Mouse (Mus musculus): ENCODE results near the gene Rdh16f1.
"Not testable (repeated sequence)": the region's sequence is repeated elsewhere in the genome, so short reads cannot be mapped to it uniquely, and the experiment has no call there.

Gene Rdh16f1

DNA sequence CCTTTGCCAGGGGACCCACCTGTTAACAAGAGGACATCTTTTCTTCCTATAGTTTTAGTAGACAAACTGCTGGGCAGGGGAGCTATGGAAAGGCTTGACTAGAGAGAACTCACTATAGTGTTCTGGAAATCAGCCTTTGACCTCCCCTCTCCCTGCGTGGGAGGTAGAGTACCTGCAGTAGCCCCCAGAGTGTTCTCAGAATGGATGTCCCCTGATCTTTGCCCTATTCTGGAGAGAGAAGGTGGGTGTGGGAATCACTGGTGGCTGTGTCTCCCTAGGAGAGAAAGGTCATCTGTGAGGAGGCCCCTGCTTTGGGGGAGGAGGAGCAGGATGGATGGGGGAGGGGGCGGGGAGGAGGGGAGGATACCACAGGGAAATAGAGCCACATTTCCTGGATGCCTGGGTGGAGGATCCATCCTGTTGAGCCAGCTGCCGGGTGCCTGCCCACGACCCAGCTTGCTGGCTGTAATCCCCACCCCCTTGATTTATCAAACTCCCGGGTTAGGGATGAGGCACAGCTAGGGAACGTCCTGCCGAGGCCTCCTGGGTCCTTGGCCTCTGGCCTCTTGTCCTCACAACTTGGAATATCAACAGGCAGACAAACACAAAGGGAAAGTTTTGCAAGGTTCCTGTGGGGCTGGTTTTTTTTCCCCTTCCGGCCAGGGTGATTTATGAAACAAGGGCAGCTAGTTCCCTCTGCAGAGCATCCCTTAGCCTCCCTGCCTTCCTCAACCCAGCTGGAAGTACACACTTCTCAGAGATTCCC lies 10.6 kb upstream of the Rdh16f1 start:
- peak; percentile 72 for DNase-seq (ENCODE audit: low read depth, low spot score)

DNA sequence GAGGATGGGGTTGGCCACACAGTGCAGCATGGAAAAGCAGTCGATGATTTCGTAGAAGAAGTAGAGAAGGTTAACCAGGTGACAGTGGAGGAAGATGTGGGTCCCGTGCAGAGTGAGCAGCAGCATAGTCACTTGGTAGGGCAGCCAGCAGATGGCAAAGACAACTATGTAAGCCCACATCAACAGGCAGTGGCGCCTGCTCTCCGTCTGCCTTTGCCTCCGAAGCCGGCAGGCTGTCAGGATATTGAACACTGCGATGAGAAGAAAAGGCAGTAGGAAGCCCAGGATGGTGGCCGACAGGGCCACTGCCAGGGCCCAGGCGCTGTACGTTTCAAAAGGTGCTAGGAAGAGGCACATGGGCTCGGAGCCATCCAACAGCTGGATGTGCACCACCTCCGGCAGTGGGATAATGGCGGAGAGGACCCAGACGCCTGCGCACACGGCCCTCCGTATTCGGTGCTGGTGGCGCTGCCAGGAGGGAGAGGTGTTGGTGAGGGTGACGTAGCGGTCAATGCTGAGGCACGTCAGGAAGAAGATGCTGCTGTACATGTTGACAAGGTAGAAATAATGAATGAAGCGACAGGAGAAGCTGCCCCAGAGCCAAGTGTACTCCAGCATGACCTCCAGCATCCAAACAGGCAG lies 9.3 kb upstream of the Rdh16f1 start:
- no peak for DNase-seq (ENCODE audit: low read depth, low spot score)

GRCm38 (mm10) chr10:127751548-127751947 lies 8.0 kb upstream of the Rdh16f1 start, which contains the start of gene Gpr182:
Gene Gpr182, minus strand, starts transcription at chr10:127751732.
- no peak for DNase-seq (ENCODE audit: low read depth, low spot score)

GRCm38 (mm10) chr10:127754566-127755166 lies 4.9 kb upstream of the Rdh16f1 start:
- DNase-seq (ENCODE audit: low read depth, low spot score) = no peak

GRCm38 (mm10) chr10:127755246-127755645 lies 4.3 kb upstream of the Rdh16f1 start:
- DNase-seq (ENCODE audit: low read depth, low spot score) = no peak

DNA sequence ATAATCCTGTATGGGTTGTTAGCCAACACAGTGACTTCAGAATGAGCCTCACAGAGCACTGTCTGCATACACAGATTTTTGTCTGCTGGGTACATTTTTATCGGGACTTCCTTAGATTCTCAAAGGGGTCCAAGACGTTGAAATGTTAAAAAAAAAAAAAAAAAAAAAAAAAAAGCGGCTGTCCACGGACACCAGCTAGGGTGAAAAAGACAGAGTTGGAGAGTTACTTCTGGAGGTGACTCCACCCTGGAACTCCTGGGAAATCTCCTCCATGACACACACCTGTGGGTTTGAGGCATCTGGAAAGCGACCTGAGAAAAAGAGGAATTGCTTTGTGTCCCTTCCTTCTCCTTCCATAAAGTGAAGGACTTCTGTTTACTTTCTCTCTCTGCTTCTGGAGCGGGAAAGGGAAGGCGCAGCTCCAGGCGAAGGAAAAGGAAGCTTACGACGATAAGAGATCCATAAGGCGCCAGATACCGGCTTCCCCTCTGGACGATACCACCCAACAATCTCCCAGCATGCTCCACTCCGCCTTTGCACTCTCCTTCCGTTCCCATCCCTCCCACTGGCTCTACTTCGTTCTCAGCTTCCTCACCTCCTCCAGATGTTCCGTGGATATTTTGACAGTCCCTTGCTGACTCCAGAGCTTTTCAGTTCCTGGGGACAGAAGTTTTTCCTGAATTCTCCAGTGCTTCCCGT lies 3.7 kb upstream of the Rdh16f1 start:
- no peak for DNase-seq (ENCODE audit: low read depth, low spot score)

DNA sequence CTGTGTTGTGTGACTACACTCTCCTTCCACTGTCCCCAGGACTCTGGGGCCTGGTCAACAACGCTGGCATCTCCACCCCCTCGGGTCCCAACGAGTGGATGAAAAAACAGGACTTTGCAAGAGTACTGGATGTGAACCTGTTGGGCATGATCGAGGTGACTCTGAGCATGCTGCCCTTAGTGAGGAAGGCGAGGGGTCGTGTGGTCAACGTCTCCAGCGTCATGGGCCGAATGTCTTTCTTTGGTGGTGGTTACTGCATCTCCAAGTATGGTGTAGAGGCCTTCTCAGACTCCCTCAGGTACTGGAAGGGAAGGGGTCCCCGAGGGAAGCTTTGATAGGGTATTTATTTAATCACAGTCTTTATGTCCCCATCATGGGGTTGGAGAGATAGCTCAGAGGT lies 3.3 kb downstream of the Rdh16f1 start:
- not testable (repeated sequence) for DNase-seq (ENCODE audit: low read depth, low spot score)

- no peak for DNase-seq (ENCODE audit: low read depth, low spot score)
Observed at GRCm38 (mm10) chr10:127763914-127764680, 4.5 kb downstream of the Rdh16f1 start.

GRCm38 (mm10) chr10:127766564-127766963 lies 7.0 kb downstream of the Rdh16f1 start:
- DNase-seq (ENCODE audit: low read depth, low spot score) = no peak

GRCm38 (mm10) chr10:127776011-127776410 lies 16.4 kb downstream of the Rdh16f1 start, which contains the start of gene Rdh9:
Gene Rdh9, plus strand, starts transcription at chr10:127776386.
- DNase-seq (ENCODE audit: low read depth, low spot score) = no peak

- not testable (repeated sequence) for DNase-seq (ENCODE audit: low read depth, low spot score)
Observed at GRCm38 (mm10) chr10:127782321-127782720, 22.7 kb downstream of the Rdh16f1 start.

- peak; percentile 31 for DNase-seq (ENCODE audit: low read depth, low spot score)
Observed at GRCm38 (mm10) chr10:127785411-127785810, 25.8 kb downstream of the Rdh16f1 start.

DNA sequence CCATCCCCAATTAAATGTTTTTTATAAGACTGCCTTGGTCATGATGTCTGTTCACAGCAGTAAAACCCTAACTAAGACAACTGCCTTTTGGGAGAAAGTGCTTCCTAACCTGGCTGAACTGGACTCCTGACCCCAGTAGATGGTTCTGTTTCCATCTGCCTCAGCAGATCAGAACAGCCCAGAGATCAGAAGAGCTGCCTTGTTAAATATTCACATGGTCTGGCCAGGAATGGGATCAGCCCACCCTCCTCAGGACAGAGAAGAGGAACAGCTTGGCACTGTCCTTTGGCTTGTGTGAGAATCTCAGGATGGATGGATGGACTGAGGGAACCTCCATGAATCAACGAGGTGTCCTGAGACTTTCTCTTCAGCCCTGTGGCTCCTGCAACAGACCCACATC lies 39.7 kb downstream of the Rdh16f1 start:
- DNase-seq (ENCODE audit: low read depth, low spot score) = no peak

GRCm38 (mm10) chr10:127800891-127801290 lies 41.3 kb downstream of the Rdh16f1 start, which contains the start of gene Rdh16:
Gene Rdh16, plus strand, starts transcription at chr10:127801152.
- no peak for DNase-seq (ENCODE audit: low read depth, low spot score)

DNA sequence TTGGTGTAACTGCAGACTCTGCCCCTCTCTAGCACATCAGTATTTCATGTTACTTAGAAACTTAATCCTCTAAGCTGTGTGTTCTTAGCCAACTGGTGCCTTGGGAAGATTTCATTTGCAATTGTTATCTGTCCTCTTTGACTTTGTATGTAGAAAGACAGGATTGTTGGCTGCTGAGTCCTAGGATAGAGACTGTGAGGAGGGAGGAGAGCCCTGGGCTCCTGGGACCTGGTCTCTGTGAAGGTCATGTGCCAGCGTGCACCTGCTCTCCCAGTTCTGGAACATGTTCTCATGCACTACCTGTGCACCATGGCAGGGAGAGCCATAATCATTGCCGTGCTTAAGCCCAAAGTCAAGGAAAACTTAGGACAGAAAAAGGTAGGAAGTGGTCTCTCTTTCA lies 42.0 kb downstream of the Rdh16f1 start:
- no peak for DNase-seq (ENCODE audit: low read depth, low spot score)

DNA sequence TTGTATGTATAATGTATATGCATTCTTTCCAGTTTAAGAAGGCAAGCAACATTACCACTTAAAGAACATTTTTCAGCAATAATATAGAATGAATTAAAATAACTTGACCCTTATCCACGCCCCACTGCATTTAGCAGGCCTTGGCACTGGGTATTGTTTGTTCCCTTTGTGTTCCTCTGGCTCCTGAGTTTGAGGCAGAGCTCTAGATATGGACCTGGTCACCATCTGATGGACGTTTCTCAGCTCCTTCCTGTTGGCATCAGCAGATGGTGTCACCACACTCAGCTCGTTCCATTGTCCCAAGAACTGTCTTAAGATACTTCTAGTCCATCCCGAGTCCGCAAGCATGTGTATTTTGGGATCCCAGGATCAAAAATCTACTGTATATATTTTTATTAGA lies 42.6 kb downstream of the Rdh16f1 start:
- DNase-seq (ENCODE audit: low read depth, low spot score) = no peak

GRCm38 (mm10) chr10:127804416-127804815 lies 44.8 kb downstream of the Rdh16f1 start:
- DNase-seq (ENCODE audit: low read depth, low spot score) = no peak

GRCm38 (mm10) chr10:127815888-127816287 lies 56.3 kb downstream of the Rdh16f1 start:
- no peak for DNase-seq (ENCODE audit: low read depth, low spot score)

- not testable (repeated sequence) for DNase-seq (ENCODE audit: low read depth, low spot score)
Observed at GRCm38 (mm10) chr10:127817268-127817910, 57.8 kb downstream of the Rdh16f1 start.

DNA sequence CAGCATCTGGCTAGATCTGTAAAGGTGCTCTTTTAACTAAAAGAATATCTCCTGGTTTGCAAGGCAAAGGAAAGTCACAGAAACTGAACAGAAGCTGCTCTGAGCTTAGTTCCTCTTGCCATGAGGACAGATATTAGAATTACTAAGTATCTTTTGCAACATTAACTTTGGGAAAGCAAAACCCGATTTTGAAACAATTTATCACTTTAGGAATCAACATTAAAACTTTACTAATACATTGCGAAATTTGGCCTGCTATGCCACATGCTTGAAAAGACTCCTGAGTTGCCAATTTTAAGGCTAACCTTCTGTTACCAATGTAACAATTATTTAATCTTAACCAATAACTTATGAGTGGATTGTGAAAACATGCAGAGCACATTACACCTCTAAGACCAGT lies 62.2 kb downstream of the Rdh16f1 start:
- DNase-seq (ENCODE audit: low read depth, low spot score) = not testable (repeated sequence)

GRCm38 (mm10) chr10:127825386-127825785 lies 65.8 kb downstream of the Rdh16f1 start:
- DNase-seq (ENCODE audit: low read depth, low spot score) = peak; percentile 80

All from ES-CJ7 (cell line).